Mouse (Mus musculus) monocyte, adult 2 months (primary cell): ENCODE measurements around the gene B4galt3.

Experiments
- DNase-seq, 2 experiments: peaks; one replicate each; pipeline ENCODE4 v3.0.0; 2022; ENCODE audit warnings: low spot score in 2 of 2, low read depth in 1 of 2

Gene B4galt3

DNA sequence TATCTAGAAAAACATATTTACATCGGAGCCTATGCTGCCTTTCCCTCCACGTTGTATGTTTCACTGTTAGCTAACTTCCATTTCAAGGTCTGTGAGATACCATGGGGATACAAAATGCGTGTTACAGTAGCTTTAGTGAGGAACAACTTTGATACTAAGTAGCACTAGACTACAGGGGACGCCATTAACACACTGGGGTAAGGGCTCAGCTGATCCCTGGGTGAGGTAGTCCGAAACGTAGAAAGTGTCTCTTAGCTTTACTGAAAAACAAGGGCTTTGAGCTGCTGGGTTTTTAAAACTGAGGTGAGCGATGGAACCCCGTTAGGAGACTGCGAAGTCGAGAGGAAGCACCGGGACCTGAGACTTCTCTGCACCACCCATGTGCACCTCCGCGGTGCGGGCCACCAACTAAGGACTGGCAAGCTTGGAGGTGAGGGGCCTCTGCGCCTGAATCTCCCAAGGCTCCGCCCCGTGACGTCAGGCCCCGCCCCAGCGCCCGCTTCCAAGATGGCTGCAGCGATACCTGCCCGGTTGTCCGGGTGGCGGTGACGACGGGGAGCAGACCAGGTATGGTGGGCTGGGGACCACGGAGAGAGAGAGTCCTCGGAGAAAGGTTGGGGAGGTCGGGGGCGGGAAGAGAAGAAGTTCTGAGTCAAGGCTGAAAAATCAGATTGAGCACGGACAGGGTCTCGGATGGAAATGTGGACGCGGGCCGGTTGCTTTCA is at the start of gene B4galt3:
Gene B4galt3 (plus strand): TSS at position 481 of the 725 bp plus-strand sequence.
- peak; percentile 57 to 87 for DNase-seq

DNA sequence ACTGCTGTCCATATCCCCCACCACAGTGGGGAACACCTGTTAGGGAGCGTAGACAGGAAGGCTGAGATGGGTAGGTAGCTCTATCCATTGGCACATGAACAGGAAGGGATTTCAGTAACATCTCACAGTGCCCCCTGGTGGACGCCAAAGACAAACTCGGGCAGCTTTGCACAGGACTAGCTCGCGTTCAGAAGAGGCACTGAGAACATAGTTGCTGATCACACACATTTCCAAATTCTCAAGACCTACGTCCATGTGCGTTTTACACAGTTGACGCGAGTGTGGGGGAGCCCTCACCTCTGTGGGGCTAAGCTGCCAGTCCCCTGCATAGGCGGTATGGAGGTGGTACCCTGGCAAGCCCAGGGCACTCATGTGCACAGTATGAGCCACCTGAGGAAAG is 49.3 kb upstream of the B4galt3 start:
- peak in 1 of 2 experiments; percentile 62 for DNase-seq

DNA sequence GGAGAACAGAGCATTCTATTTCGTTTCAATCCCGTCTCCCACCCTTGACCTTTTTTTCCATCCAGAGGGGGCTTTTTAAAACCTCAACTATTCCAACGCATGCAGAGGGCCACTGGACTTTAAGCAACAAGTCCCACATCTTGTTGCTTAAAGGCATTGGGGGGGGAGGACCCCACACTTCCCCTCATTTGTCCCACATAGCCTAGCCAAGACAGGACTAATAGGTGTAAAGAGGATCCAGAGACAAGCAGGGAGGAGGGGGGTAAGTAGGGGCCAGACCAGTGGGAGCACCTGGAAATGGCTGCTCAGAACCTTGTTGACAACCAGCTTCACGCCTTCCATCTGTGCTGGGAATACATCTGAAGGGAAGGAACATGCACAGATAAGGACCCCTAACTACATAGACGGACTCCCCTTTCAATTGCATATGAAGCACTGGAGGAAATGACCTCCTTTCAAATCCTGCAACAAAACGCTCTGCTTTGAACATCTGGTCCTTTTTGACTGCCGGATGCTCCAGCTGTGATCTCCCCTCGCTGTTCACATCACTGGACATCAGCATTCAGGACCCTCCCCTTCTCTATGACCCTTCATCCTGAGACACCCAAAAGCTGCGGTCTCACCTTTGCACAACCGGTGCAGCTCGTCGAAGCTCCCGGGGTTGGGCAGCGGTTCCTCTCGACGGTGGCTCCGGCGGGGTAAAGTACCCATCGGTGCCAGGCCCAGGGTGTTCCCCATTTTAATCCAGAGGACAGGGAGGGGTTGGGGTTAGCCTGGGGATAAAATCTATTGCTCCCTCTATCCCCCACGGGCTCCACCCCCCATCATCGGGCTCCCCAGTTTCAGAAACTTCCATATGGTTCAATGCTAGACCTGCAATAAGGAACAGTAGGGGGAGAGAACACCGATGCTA is 48.6 kb upstream of the B4galt3 start:
- no peak for DNase-seq

DNA sequence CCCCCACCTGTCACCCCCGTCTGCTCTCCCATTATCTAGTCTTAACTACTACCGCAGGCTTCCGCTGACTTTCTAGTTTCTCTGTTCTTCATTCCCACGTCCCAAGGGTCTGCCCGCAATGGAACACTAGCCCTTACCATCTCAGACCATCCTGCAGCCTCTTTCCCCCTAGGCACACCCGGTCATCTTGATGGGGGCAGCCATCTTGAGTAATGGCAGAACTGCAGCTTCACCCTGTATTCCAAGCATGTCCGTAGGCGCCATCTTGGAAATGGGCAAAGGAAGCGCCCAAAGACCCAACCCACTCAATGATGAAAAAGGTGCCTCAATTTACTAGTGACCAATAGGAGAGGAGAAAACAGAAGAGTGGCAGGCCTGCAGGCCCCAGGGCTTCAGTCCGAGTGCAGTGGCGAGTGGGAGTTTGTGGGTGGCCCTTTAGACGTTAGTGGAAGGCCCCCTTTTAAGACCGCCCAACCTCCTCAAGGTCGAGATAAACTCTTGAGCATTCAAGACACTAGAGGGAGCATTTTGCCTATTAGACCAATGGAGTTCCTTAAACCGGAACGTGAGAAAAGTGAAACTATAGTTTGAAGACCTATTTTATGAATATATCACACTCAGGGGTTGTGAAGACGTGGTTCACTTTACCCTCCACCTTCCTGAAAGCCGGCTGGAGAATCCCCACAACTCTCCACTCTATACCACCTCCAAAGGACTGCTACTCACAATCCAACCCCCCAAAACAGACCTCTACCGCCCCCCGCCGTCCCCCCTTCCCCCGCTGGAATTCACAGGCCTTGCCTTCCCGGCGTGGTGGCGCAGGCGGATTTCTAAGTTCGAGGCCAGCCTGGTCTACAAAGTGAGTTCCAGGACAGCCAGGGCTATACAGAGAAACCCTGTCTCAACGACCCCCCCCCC is 47.6 kb upstream of the B4galt3 start, which contains the start of gene Tomm40l:
Gene Tomm40l (minus strand): TSS at position 277 of the 918 bp plus-strand sequence.
- DNase-seq, result peak; percentile 88 to 95

DNA sequence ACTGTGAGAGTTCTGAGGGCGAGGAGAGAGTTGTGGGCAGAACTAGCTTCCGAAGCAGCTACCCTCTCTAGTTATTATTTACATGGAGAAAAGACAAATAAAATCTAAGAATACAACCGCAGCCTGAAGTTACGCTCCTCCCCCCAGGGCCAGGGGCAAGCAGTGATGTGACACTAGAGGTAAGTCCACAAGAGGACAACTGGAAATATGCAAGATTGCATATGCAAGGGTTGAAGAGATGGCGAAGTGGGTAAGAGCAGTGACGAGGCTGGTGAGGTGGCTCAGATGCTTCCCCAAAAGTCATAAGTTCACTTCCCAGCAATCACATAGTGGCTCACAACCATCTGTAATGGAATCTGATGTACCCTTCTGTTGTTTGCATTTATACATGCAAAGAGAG is 47.0 kb upstream of the B4galt3 start:
- DNase-seq, result no peak

DNA sequence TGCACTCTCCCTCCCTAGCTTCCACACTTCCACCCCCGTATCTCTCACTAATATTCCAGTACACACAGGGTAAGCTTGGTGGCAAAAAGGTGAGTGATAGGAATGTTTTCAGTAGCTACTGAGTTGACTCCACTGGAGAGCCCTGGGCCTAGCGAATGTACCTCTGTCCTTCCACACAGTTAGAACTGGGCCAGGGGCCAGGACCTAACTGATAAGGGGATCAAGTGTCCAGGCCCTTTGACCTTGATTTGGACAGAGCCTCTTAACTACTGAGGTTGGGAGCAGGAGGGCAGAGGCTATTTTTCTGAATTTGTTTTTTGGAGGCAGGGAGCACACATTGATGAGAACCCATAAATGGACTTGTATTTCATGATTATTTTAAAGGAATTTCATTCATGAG is 46.3 kb upstream of the B4galt3 start:
- no peak for DNase-seq

- DNase-seq, result no peak
These were observed 45.3 kb upstream of the B4galt3 start, which contains the start of gene Apoa2 for GRCm38 (mm10) chr1:171224857-171225256. TSS of gene Apoa2 (plus strand) at chr1:171225054.

DNA sequence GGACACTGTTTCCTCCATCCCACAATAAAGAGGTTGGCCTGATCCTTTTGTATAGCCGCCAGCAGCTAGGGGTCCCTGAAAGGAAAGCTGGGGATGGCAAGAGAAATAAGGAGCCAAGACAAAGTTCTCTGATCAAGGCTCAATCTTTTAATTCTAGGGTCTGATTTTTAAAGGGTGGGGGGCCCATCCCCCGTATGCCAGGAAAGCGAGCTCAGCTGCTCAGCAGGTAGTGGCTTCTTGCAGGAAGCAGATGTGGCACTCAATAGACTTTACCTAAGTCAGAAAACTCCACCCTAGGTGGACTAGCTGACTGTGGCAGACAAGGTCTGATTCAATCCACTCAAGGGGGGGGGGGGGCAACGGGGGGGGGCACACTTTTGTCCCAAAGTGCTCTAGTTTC is 43.3 kb upstream of the B4galt3 start:
- DNase-seq, result no peak

GRCm38 (mm10) chr1:171227879-171228278 is 42.2 kb upstream of the B4galt3 start:
- DNase-seq, result no peak

- DNase-seq, result no peak
These were observed 40.4 kb upstream of the B4galt3 start for GRCm38 (mm10) chr1:171229750-171230149.

DNA sequence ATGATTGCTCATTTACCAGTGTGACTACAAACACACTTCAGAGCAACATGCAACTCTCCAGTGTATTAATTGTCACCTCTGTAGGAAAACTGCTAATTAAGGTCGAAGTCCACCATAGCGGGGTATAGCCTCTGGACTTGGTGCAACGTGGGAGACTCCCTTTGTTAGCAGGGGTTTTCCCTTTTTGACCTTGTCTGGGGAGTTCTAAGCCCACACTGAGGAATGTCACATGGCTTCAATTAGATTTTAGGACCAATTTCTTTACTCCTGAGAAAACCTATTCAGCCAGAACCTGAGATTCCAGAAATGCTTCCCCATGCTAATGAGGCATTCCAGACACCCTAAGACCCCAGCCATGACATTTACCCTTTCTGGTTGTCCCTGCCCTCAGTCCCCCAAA is 39.9 kb upstream of the B4galt3 start:
- no peak for DNase-seq

DNA sequence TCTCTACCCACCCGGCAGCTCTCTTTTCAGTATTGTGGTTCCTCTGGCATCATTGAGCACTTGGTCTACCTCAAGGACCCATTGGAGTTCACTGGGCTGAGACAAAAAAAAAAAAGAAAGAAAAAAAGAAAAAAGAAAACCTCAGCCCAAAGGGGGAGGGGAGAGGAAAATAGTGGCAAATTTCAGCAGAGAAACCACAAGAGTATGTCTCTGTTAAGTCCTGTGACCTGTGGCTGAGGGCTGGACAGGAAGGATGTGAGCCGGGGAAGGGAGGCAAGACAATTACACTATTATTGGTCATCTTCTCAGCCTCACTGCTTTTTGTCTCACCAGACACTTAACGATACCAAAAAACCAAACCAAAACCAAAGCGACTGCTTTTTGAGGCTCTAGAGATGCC is 38.3 kb upstream of the B4galt3 start:
- DNase-seq, result no peak

DNA sequence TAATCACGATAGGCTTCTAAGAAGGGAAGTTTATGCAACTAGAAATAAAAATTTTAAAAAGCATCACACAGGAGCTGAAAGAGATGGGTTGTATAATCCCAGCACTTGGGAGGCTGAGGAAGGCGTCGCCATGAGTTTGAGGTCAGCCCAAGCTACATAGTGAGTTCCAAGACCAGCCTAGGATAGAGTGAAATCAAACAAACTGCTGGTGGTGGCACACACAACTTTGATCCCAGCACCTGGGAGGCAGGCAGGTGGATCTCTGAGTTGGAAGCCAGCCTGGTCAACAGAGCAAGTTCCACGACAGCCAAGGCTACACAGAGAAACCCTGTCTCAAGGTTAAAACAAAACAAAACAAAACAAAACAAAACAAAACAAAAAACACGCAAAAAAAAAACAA is 37.8 kb upstream of the B4galt3 start:
- no peak for DNase-seq

GRCm38 (mm10) chr1:171232800-171233730 is 37.1 kb upstream of the B4galt3 start:
- DNase-seq, result peak in 1 of 2 experiments; percentile 14

DNA sequence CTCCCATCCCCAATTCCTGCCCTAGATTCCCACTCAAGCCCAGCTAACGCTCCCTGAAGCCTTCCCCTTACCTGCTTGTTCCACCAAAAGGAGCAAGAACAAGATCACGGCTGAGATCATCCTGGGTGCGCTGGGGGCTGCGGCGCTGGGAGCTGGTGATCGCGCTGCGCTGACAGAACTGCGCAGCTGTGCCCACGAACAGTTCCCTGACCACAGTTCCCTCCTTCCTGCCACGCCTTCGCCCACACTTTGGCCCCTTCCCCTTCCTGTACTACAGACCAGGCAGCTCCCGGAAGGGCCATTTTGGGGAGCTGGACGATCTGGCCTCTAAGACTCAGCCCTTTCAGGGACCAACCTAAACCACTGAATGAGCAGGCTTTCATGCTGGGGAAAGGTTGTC is 36.0 kb upstream of the B4galt3 start, which contains the start of gene Fcer1g:
Gene Fcer1g (minus strand): TSS at position 240 of the 400 bp plus-strand sequence.
- peak; percentile 39 to 70 for DNase-seq

DNA sequence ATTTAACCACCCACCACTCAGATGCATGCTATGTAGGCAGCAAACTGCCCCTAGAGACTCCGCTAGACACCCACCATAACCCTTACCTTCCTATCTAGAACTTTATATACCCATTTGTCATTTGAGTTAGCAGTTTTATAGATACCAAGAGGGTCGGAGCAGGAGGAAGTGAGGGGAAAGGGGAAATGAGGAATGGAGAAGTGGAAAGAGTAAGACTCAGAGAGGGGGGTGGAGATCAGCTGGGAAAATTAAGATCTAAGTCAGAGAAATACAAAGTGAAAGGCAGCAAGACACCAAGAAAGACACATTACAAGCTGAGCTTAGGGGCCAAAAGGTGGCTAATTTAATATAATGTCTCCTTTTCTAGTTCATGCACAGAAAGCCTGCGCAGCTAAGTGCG is 35.6 kb upstream of the B4galt3 start:
- no peak for DNase-seq

DNA sequence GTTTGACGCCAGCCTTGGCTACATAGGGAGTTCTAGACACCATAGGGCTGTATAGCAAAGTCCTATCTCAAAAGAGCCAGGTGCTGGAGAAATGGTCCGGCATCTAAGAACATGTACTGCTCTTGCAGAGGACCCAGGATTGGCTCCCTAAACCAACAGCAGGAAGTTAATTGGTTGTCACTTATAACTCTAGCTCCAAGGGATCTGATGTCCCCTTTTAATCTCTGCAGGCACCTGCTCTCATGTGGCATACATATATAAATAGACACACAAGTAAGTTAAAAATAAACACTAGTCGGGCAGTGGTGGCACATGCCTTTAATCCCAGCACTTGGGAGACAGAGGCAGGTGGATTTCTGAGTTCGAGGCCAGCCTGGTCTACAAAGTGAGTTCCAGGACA is 34.3 kb upstream of the B4galt3 start:
- no peak for DNase-seq

- no peak for DNase-seq
These were observed 32.7 kb upstream of the B4galt3 start for GRCm38 (mm10) chr1:171237438-171237837.

DNA sequence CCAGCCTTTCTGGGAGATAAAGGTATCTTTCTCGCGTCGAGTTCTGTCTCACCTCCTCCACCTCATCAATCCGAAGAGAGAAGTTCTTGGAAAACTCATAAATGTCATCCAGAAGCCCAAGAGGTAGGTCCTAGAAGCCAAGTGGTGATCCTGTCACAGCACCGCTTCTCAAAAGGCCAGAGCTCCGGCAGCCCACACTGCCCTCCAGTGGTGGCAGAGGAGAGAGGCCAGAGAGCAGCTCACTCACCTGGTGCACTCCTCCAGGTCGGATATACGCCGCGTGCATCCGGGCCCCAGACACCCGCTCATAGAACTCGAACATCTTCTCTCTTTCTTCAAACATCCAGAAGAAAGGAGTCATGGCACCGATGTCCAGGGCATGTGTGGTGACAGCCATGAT is 31.7 kb upstream of the B4galt3 start:
- peak in 1 of 2 experiments; percentile 57 for DNase-seq
